Mouse (Mus musculus): ENCODE results near the gene Jade1. TPM values are rescaled to one million over a fixed set of nuclear protein-coding genes. Genes with fewer than 3 reads are reported as not detected.

Gene Jade1
- polyA plus RNA-seq, 1 experiment from 2014 or later: 17.7 TPM

GRCm38 (mm10) chr3:41528291-41528969, 27.1 kb upstream of the Jade1 start:
- no peaks in the 10 kb centered on the region for H3K4me1 ChIP-seq
- no peaks in the 10 kb centered on the region for H3K36me3 ChIP-seq
- H3K27ac ChIP-seq (replicated peaks): no peak overlapping the region
- no peak overlapping the region for H3K4me3 ChIP-seq
- 94% methylated on average over 2 of the region's 2 CpGs for WGBS
- H3K27me3 ChIP-seq (ENCODE audit: low read depth, poor library complexity, severe bottlenecking): no peaks in the 10 kb centered on the region
- H3K9me3 ChIP-seq (replicated peaks): no peaks in the 10 kb centered on the region; the same call in 1 of the 2 replicates
- DNase-seq (ENCODE audit: low spot score): no peak

- Histone ChIP-seq H3K27ac (replicated peaks) (no peak overlapping the region), H3K9me3 (replicated peaks) (no peaks in the 10 kb centered on the region; the same call in 1 of the 2 replicates), H3K4me3 (no peak overlapping the region), H3K36me3 (no peaks in the 10 kb centered on the region), H3K4me1 (0 out of 2 replicates have a peak, but pooled peaks cover 3% of the 10 kb centered on the region), H3K27me3 (ENCODE audit: low read depth, poor library complexity, severe bottlenecking) (no peaks in the 10 kb centered on the region)
- no peak for DNase-seq (ENCODE audit: low spot score)
- 58% methylated on average over 3 of the region's 3 CpGs for WGBS
Observed at GRCm38 (mm10) chr3:41530156-41530555, 25.4 kb upstream of the Jade1 start.

GRCm38 (mm10) chr3:41531541-41531940, 24.0 kb upstream of the Jade1 start:
- no peak overlapping the region for H3K4me3 ChIP-seq
- no peaks in the 10 kb centered on the region for H3K9me3 ChIP-seq (replicated peaks)
- H3K27ac ChIP-seq (replicated peaks): no peak overlapping the region
- DNase-seq (ENCODE audit: low spot score): no peak
- no peaks in the 10 kb centered on the region for H3K27me3 ChIP-seq (ENCODE audit: low read depth, poor library complexity, severe bottlenecking)
- WGBS: 55% methylated on average over 8 of the region's 8 CpGs
- 0 out of 2 replicates have a peak, but pooled peaks cover 3% of the 10 kb centered on the region for H3K4me1 ChIP-seq
- no peaks in the 10 kb centered on the region for H3K36me3 ChIP-seq

GRCm38 (mm10) chr3:41532109-41532508, 23.4 kb upstream of the Jade1 start:
- Histone ChIP-seq H3K27me3 (ENCODE audit: low read depth, poor library complexity, severe bottlenecking) (no peaks in the 10 kb centered on the region), H3K4me3 (no peak overlapping the region), H3K4me1 (0 out of 2 replicates have a peak, but pooled peaks cover 3% of the 10 kb centered on the region), H3K27ac (replicated peaks) (no peak overlapping the region), H3K9me3 (replicated peaks) (no peaks in the 10 kb centered on the region), H3K36me3 (no peaks in the 10 kb centered on the region)
- no peak for DNase-seq (ENCODE audit: low spot score)
- 88% methylated on average over 12 of the region's 12 CpGs for WGBS

- no peak overlapping the region for H3K4me3 ChIP-seq
- no peak for DNase-seq (ENCODE audit: low spot score)
- H3K27me3 ChIP-seq (ENCODE audit: low read depth, poor library complexity, severe bottlenecking): no peaks in the 10 kb centered on the region
- 0 out of 2 replicates have a peak, but pooled peaks cover 3% of the 10 kb centered on the region for H3K4me1 ChIP-seq
- no peaks in the 10 kb centered on the region for H3K9me3 ChIP-seq (replicated peaks)
- 72% methylated on average over 7 of the region's 7 CpGs for WGBS
- no peaks in the 10 kb centered on the region for H3K36me3 ChIP-seq
- H3K27ac ChIP-seq (replicated peaks): no peak overlapping the region
Observed at GRCm38 (mm10) chr3:41533660-41534059, 21.9 kb upstream of the Jade1 start.

GRCm38 (mm10) chr3:41537957-41538356, 17.6 kb upstream of the Jade1 start:
- Histone ChIP-seq H3K36me3 (no peaks in the 10 kb centered on the region), H3K9me3 (replicated peaks) (no peaks in the 10 kb centered on the region), H3K27ac (replicated peaks) (no peak overlapping the region), H3K4me1 (0 out of 2 replicates have a peak, but pooled peaks cover 3% of the 10 kb centered on the region), H3K27me3 (ENCODE audit: low read depth, poor library complexity, severe bottlenecking) (no peaks in the 10 kb centered on the region), H3K4me3 (no peak overlapping the region)
- DNase-seq (ENCODE audit: low spot score): no peak
- WGBS: 90% methylated on average over 2 of the region's 2 CpGs

GRCm38 (mm10) chr3:41541313-41541712, 14.2 kb upstream of the Jade1 start:
- no peaks in the 10 kb centered on the region for H3K9me3 ChIP-seq (replicated peaks)
- H3K4me3 ChIP-seq: no peak overlapping the region
- no peak overlapping the region for H3K27ac ChIP-seq (replicated peaks)
- no peaks in the 10 kb centered on the region for H3K4me1 ChIP-seq
- 84% methylated on average over 3 of the region's 3 CpGs for WGBS
- H3K36me3 ChIP-seq: no peaks in the 10 kb centered on the region
- no peak for DNase-seq (ENCODE audit: low spot score)
- H3K27me3 ChIP-seq (ENCODE audit: low read depth, poor library complexity, severe bottlenecking): no peaks in the 10 kb centered on the region

GRCm38 (mm10) chr3:41544451-41544850, 11.1 kb upstream of the Jade1 start:
- Histone ChIP-seq H3K27me3 (ENCODE audit: low read depth, poor library complexity, severe bottlenecking) (no peaks in the 10 kb centered on the region), H3K9me3 (replicated peaks) (no peaks in the 10 kb centered on the region), H3K4me1 (no peaks in the 10 kb centered on the region), H3K36me3 (no peaks in the 10 kb centered on the region), H3K27ac (replicated peaks) (no peak overlapping the region), H3K4me3 (no peak overlapping the region)
- DNase-seq (ENCODE audit: low spot score): no peak
- 76% methylated on average over 7 of the region's 7 CpGs for WGBS

GRCm38 (mm10) chr3:41547289-41547688, 8.2 kb upstream of the Jade1 start:
- no peaks in the 10 kb centered on the region for H3K9me3 ChIP-seq (replicated peaks)
- no peak for DNase-seq (ENCODE audit: low spot score)
- no peak overlapping the region for H3K27ac ChIP-seq (replicated peaks)
- no peaks in the 10 kb centered on the region for H3K36me3 ChIP-seq
- no peak overlapping the region for H3K4me3 ChIP-seq
- H3K27me3 ChIP-seq (ENCODE audit: low read depth, poor library complexity, severe bottlenecking): no peaks in the 10 kb centered on the region
- no peaks in the 10 kb centered on the region for H3K4me1 ChIP-seq
- 96% methylated on average over 5 of the region's 5 CpGs for WGBS

- H3K27me3 ChIP-seq (ENCODE audit: low read depth, poor library complexity, severe bottlenecking): no peaks in the 10 kb centered on the region
- 84% methylated on average over 4 of the region's 4 CpGs for WGBS
- no peak overlapping the region for H3K27ac ChIP-seq (replicated peaks)
- H3K36me3 ChIP-seq: no peaks in the 10 kb centered on the region
- no peak for DNase-seq (ENCODE audit: low spot score)
- no peak overlapping the region for H3K4me3 ChIP-seq
- H3K9me3 ChIP-seq (replicated peaks): no peaks in the 10 kb centered on the region
- no peaks in the 10 kb centered on the region for H3K4me1 ChIP-seq
Observed at GRCm38 (mm10) chr3:41548238-41548637, 7.3 kb upstream of the Jade1 start.

- no peak for DNase-seq (ENCODE audit: low spot score)
- Histone ChIP-seq H3K4me3 (no peak overlapping the region), H3K9me3 (replicated peaks) (peaks cover 7% of the 10 kb centered on the region), H3K27me3 (ENCODE audit: low read depth, poor library complexity, severe bottlenecking) (no peaks in the 10 kb centered on the region), H3K27ac (replicated peaks) (no peak overlapping the region), H3K4me1 (no peaks in the 10 kb centered on the region), H3K36me3 (no peaks in the 10 kb centered on the region)
- WGBS: 77% methylated on average over 3 of the region's 3 CpGs
Observed at GRCm38 (mm10) chr3:41551671-41552070, 3.9 kb upstream of the Jade1 start.

GRCm38 (mm10) chr3:41552777-41553548, 2.6 kb upstream of the Jade1 start:
- peaks cover 7% of the 10 kb centered on the region for H3K9me3 ChIP-seq (replicated peaks)
- H3K4me1 ChIP-seq: no peaks in the 10 kb centered on the region
- no peaks in the 10 kb centered on the region for H3K27me3 ChIP-seq (ENCODE audit: low read depth, poor library complexity, severe bottlenecking)
- WGBS: 75% methylated on average over 11 of the region's 11 CpGs
- no peak overlapping the region for H3K27ac ChIP-seq (replicated peaks)
- no peaks in the 10 kb centered on the region for H3K36me3 ChIP-seq
- H3K4me3 ChIP-seq: no peak overlapping the region
- no peak for DNase-seq (ENCODE audit: low spot score)

GRCm38 (mm10) chr3:41553681-41554080, 1.9 kb upstream of the Jade1 start:
- H3K36me3 ChIP-seq: no peaks in the 10 kb centered on the region
- no peaks in the 10 kb centered on the region for H3K4me1 ChIP-seq
- 86% methylated on average over 4 of the region's 4 CpGs for WGBS
- H3K27me3 ChIP-seq (ENCODE audit: low read depth, poor library complexity, severe bottlenecking): no peaks in the 10 kb centered on the region
- no peak overlapping the region for H3K27ac ChIP-seq (replicated peaks)
- peaks cover 7% of the 10 kb centered on the region for H3K9me3 ChIP-seq (replicated peaks)
- no peak overlapping the region for H3K4me3 ChIP-seq
- no peak for DNase-seq (ENCODE audit: low spot score)
